Mouse (Mus musculus) midbrain, embryonic 13.5 days (tissue): ENCODE results near the gene Hbb-bh1. TPM values are rescaled to one million over a fixed set of nuclear protein-coding genes. Genes with fewer than 3 reads are reported as not detected.
"Not testable (repeated sequence)": the region's sequence is repeated elsewhere in the genome, so short reads cannot be mapped to it uniquely, and the experiment has no call there.

Source experiments
- ATAC-seq: fragments of 200-750 bp; cut with Nextera tagmentation; 2 replicates; pipeline ENCODE4 v1.8.0; 2017; ENCODE audit warnings: mild to moderate bottlenecking, moderate TSS enrichment, moderate library complexity
- H3K27ac ChIP-seq: fragments of 300-500 bp; sonication (generic); 2 replicates; pipeline ENCODE4 v1.5.1; 2015; ENCODE audit warnings: inconsistent platforms, mild to moderate bottlenecking, moderate library complexity
- H3K27me3 ChIP-seq: fragments of 300-500 bp; sonication (generic); 2 replicates; pipeline ENCODE4 v1.6.1; 2015; ENCODE audit warnings: mild to moderate bottlenecking, inconsistent platforms
- H3K36me3 ChIP-seq: fragments of 300-500 bp; sonication (generic); 2 replicates; pipeline ENCODE4 v1.6.1; 2015; ENCODE audit warnings: mild to moderate bottlenecking, inconsistent platforms
- H3K4me1 ChIP-seq: fragments of 300-500 bp; sonication (generic); replicated peaks from 2 replicates; pipeline ENCODE4 v1.6.1; 2015; ENCODE audit warnings: inconsistent platforms
- H3K4me2 ChIP-seq: fragments of 300-500 bp; sonication (generic); replicated peaks from 2 replicates; pipeline ENCODE4 v1.6.1; 2015; ENCODE audit warnings: moderate library complexity, mild to moderate bottlenecking, inconsistent platforms
- H3K4me3 ChIP-seq: fragments of 300-500 bp; sonication (generic); replicated peaks from 2 replicates; pipeline ENCODE4 v1.5.1; 2015; ENCODE audit warnings: mild to moderate bottlenecking, inconsistent platforms
- H3K9ac ChIP-seq: fragments of 300-500 bp; sonication (generic); replicated peaks from 2 replicates; pipeline ENCODE4 v1.6.1; 2015; ENCODE audit warnings: mild to moderate bottlenecking, inconsistent platforms
- H3K9me3 ChIP-seq: fragments of 300-500 bp; sonication (generic); 2 replicates; pipeline ENCODE4 v1.6.1; 2016; ENCODE audit warnings: mild to moderate bottlenecking, inconsistent platforms
- whole genome bisulfite sequencing: fragments of 180-500 bp; shearing (Covaris S2); methylation state at CpG from one replicate; pipeline ENCODE4 v1.1.7; 2015; 5-methylcytosine and 5-hydroxymethylcytosine counted together
- polyA plus RNA-seq: library from polyadenylated mRNA; unstranded; fragments of >200 nt; fragmentation: Nextera tagmentation; extraction: Ambion mirVana; gene quantifications from 2 replicates; pipeline ENCODE4 v1.2.1, GENCODE M21; 2015

Hbb-bh1 gene
- polyA plus RNA-seq, 1 experiment from 2014 or later = 37.1 TPM

DNA sequence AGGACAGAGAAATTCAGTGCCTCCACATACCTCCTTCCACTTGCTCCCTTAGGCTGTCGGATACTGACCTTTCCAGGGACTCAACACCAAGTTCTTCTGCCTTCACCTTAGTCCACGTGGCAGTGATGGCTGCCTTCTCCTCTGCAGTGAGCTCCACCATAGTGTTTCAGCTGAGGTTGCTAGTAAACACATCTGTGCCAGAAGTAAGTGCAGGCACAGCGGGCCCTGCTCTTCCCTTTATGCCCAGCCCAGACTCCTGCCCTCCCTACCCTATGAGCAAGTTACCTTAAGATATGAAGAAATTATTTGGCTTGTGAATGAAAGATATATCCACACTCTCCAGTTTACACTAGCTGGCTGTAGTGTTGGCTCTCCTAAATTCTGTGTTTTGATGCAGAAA, 2.7 kb downstream of the Hbb-bh1 start, which contains the start of gene Hbb-bh2:
Gene Hbb-bh2, minus strand, starts transcription at position 253 of the 400 bp plus-strand sequence.
- Histone ChIP-seq H3K4me2 (no peak within 1 kb of the TSS), H3K9me3 (no peaks in the 10 kb centered on the region), H3K27ac (no peak within 1 kb of the TSS), H3K27me3 (no peaks in the 10 kb centered on the region), H3K4me1 (no peaks in the 10 kb centered on the region), H3K36me3 (no peaks in the 10 kb centered on the region), H3K4me3 (no peak within 1 kb of the TSS), H3K9ac (no peak within 1 kb of the TSS)
- ATAC-seq = no peak
- 77% methylated on average over 3 of the region's 3 CpGs for WGBS

DNA sequence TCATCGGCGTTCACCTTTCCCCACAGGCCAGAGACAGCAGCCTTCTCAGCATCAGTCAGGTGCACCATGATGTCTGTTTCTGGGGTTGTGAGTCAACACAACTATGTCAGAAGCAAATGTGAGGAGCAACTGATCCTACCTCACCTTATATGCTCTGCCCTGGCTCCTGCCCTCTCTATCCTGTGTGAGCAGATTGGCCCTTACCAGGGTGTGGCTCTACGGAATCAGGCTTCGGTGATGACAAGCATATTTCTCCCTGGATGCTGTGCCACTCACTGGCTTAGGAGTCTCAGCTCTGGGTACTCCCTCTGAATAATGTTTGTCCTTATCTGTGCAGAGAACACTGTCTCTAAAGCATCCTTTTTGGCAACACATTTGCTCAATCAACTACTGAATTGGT, 15.2 kb downstream of the Hbb-bh1 start, which contains the start of gene Hbb-bs:
Gene Hbb-bs, minus strand, starts transcription at position 289 of the 400 bp plus-strand sequence.
- no peaks in the 10 kb centered on the region for H3K4me1 ChIP-seq
- H3K27me3 ChIP-seq = no peaks in the 10 kb centered on the region
- 88% methylated on average over 4 of the region's 4 CpGs for WGBS
- H3K4me3 ChIP-seq = no peak within 1 kb of the TSS
- no peak for ATAC-seq
- H3K9ac ChIP-seq = no peak within 1 kb of the TSS
- no peak within 1 kb of the TSS for H3K4me2 ChIP-seq
- H3K27ac ChIP-seq = no peak within 1 kb of the TSS
- no peaks in the 10 kb centered on the region for H3K9me3 ChIP-seq
- no peaks in the 10 kb centered on the region for H3K36me3 ChIP-seq

DNA sequence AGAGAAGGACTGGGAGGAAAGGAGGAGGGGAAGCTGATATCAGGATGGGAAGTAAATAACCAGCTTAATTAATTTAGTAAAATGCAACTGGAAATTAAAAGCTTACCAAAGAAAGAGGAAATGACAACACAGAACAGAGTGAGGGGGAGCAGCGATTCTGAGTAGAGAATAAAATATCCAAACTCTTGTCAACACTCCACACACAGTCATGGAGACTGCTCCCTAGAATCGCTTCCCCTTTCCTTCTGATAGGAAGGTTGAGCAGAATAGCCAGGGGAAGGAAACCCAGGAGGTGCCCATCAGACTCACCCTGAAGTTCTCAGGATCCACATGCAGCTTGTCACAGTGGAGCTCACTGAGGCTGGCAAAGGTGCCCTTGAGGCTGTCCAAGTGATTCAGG, 15.8 kb downstream of the Hbb-bh1 start:
- not testable (repeated sequence) for H3K4me1 ChIP-seq, H3K36me3 ChIP-seq, H3K9me3 ChIP-seq, H3K4me3 ChIP-seq, ATAC-seq, H3K27ac ChIP-seq, H3K27me3 ChIP-seq, H3K4me2 ChIP-seq, H3K9ac ChIP-seq
- WGBS = no CpG with 5 or more reads among the region's 2 CpGs

- no peaks in the 10 kb centered on the region for H3K27me3 ChIP-seq
Observed at GRCm38 (mm10) chr7:103826255-103826887, 16.6 kb downstream of the Hbb-bh1 start.

GRCm38 (mm10) chr7:103825536-103826254, 17.3 kb downstream of the Hbb-bh1 start:
- H3K4me1 ChIP-seq = no peaks in the 10 kb centered on the region
- WGBS = 93% methylated on average over 3 of the region's 3 CpGs
- ATAC-seq = no peak

More at GRCm38 (mm10) chr7:103826255-103826887, 16.6 kb downstream of the Hbb-bh1 start:
- Histone ChIP-seq H3K4me3 (no peak overlapping the region), H3K9me3 (no peaks in the 10 kb centered on the region), H3K9ac (no peak overlapping the region), H3K4me2 (no peak overlapping the region), H3K27ac (no peak overlapping the region), H3K36me3 (no peaks in the 10 kb centered on the region), H3K4me1 (no peaks in the 10 kb centered on the region)
- WGBS = 54% methylated on average over 3 of the region's 3 CpGs
- ATAC-seq = no peak

GRCm38 (mm10) chr7:103824597-103824996, 18.4 kb downstream of the Hbb-bh1 start:
- ATAC-seq = no peak
- H3K4me1 ChIP-seq = no peaks in the 10 kb centered on the region
- WGBS = 91% methylated on average over 2 of the region's 2 CpGs

More at GRCm38 (mm10) chr7:103825536-103826254, 17.3 kb downstream of the Hbb-bh1 start:
- no peaks in the 10 kb centered on the region for H3K27me3 ChIP-seq
- no peak overlapping the region for H3K27ac ChIP-seq
- H3K9ac ChIP-seq = no peak overlapping the region
- H3K4me2 ChIP-seq = no peak overlapping the region
- H3K36me3 ChIP-seq = no peaks in the 10 kb centered on the region
- H3K9me3 ChIP-seq = no peaks in the 10 kb centered on the region
- H3K4me3 ChIP-seq = no peak overlapping the region

DNA sequence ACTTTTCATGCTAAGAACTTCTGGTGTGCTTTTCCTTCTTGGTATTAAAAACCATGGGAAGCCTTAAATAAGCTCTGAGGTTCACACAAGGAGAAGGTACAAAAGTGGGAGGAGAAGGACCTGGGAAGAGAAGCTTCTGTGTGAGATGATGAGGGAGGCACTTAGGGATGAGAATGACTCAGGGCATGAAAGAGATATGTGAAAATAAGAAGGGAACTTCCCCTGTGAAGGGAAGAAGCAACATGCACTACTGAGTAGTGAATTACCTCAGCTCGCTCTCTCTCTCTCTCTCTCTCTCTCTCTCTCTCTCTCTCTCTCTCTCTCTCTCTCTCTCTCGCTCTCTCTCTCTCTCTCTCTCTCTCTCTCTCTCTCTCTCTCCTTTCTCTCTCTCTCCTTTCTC, 27.9 kb downstream of the Hbb-bh1 start:
- not testable (repeated sequence) for H3K36me3 ChIP-seq, H3K4me3 ChIP-seq, H3K27me3 ChIP-seq, H3K9ac ChIP-seq, H3K4me2 ChIP-seq, H3K4me1 ChIP-seq, H3K27ac ChIP-seq, ATAC-seq, H3K9me3 ChIP-seq
- WGBS = 78% methylated on average over 1 of the region's 2 CpGs

More at GRCm38 (mm10) chr7:103824597-103824996, 18.4 kb downstream of the Hbb-bh1 start:
- Histone ChIP-seq H3K4me2 (no peak overlapping the region), H3K9ac (no peak overlapping the region), H3K9me3 (no peaks in the 10 kb centered on the region), H3K4me3 (no peak overlapping the region), H3K27ac (no peak overlapping the region), H3K27me3 (no peaks in the 10 kb centered on the region), H3K36me3 (no peaks in the 10 kb centered on the region)

GRCm38 (mm10) chr7:103813766-103814165, 29.2 kb downstream of the Hbb-bh1 start, which contains the start of gene Hbb-bt:
Hbb-bt (minus strand) TSS chr7:103813996.
- no peaks in the 10 kb centered on the region for H3K4me1 ChIP-seq
- ATAC-seq = no peak
- no peak within 1 kb of the TSS for H3K27ac ChIP-seq
- H3K27me3 ChIP-seq = no peaks in the 10 kb centered on the region
- H3K9ac ChIP-seq = no peak within 1 kb of the TSS
- H3K4me2 ChIP-seq = no peak within 1 kb of the TSS
- no peaks in the 10 kb centered on the region for H3K36me3 ChIP-seq
- H3K4me3 ChIP-seq = no peak within 1 kb of the TSS
- H3K9me3 ChIP-seq = no peaks in the 10 kb centered on the region
- 88% methylated on average over 3 of the region's 3 CpGs for WGBS

DNA sequence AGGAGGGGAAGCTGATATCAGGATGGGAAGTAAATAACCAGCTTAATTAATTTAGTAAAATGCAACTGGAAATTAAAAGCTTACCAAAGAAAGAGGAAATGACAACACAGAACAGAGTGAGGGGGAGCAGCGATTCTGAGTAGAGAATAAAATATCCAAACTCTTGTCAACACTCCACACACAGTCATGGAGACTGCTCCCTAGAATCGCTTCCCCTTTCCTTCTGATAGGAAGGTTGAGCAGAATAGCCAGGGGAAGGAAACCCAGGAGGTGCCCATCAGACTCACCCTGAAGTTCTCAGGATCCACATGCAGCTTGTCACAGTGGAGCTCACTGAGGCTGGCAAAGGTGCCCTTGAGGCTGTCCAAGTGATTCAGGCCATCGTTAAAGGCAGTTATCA, 29.8 kb downstream of the Hbb-bh1 start:
- not testable (repeated sequence) for H3K9me3 ChIP-seq, H3K9ac ChIP-seq, H3K27me3 ChIP-seq, ATAC-seq, H3K36me3 ChIP-seq, H3K4me3 ChIP-seq, H3K4me2 ChIP-seq, H3K27ac ChIP-seq, H3K4me1 ChIP-seq
- WGBS = no CpG with 5 or more reads among the region's 3 CpGs

GRCm38 (mm10) chr7:103812174-103812573, 30.8 kb downstream of the Hbb-bh1 start:
- Histone ChIP-seq H3K4me2 (no peak overlapping the region), H3K9me3 (no peaks in the 10 kb centered on the region), H3K36me3 (no peaks in the 10 kb centered on the region), H3K27me3 (no peaks in the 10 kb centered on the region), H3K4me1 (no peaks in the 10 kb centered on the region), H3K27ac (no peak overlapping the region), H3K4me3 (no peak overlapping the region), H3K9ac (no peak overlapping the region)
- no peak for ATAC-seq
- 79% methylated on average over 1 of the region's 1 CpGs for WGBS

- no peak for ATAC-seq
- Histone ChIP-seq H3K9me3 (no peaks in the 10 kb centered on the region), H3K36me3 (no peaks in the 10 kb centered on the region), H3K27me3 (no peaks in the 10 kb centered on the region), H3K27ac (no peak overlapping the region), H3K9ac (no peak overlapping the region), H3K4me1 (no peaks in the 10 kb centered on the region), H3K4me2 (no peak overlapping the region), H3K4me3 (no peak overlapping the region)
- WGBS = 90% methylated on average over 1 of the region's 1 CpGs
Observed at GRCm38 (mm10) chr7:103811223-103811845, 31.6 kb downstream of the Hbb-bh1 start.

GRCm38 (mm10) chr7:103810746-103811145, 32.2 kb downstream of the Hbb-bh1 start:
- H3K4me3 ChIP-seq = no peak overlapping the region
- WGBS = 84% methylated on average over 3 of the region's 3 CpGs
- H3K27ac ChIP-seq = no peak overlapping the region
- ATAC-seq = no peak
- no peaks in the 10 kb centered on the region for H3K27me3 ChIP-seq
- H3K9me3 ChIP-seq = no peaks in the 10 kb centered on the region
- no peak overlapping the region for H3K4me2 ChIP-seq
- no peak overlapping the region for H3K9ac ChIP-seq
- no peaks in the 10 kb centered on the region for H3K36me3 ChIP-seq
- no peaks in the 10 kb centered on the region for H3K4me1 ChIP-seq
